Mouse (Mus musculus): ENCODE data around the gene Spata31d1d.
"Not testable (repeated sequence)": the region's sequence is repeated elsewhere in the genome, so short reads cannot be mapped to it uniquely, and the experiment has no call there.

The Spata31d1d gene

GRCm38 (mm10) chr13:59731652-59732051 is at the start of gene Spata31d1d:
Gene Spata31d1d (minus strand): TSS chr13:59731752.
- in situ Hi-C loops (cut with MboI, MseI): no loop called here

DNA sequence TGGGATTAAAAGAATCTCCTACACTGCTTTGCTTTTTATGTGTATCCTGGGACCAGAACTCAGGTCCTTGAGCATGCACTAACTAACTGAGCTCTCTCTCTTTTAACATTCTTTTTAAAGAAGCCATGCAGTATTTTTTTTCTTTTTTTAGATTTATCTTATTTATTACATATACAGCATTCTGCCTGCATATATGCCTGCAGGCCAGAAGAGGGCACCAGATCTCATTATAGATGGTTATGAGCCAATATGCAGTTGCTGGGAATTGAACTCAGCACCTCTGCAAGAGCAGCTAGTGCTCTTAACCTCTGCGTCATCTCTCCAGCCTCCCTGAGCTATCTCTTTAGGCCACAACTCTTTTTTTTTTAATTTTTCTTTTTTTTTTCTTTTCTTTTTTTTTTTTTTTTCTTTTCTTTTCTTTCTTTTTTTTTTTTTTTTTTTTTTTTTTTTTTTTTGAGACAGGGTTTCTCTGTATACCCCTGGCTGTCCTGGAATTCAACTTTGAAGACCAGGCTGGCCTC is 48.3 kb upstream of the Spata31d1d start:
- in situ Hi-C loops (cut with MboI, MseI): not testable (repeated sequence)

GRCm38 (mm10) chr13:59779213-59779612 is 47.7 kb upstream of the Spata31d1d start:
- in situ Hi-C loops (cut with MboI, MseI): no loop called here

- in situ Hi-C loops (cut with MboI, MseI): no loop called here
These were observed 43.6 kb upstream of the Spata31d1d start for GRCm38 (mm10) chr13:59775168-59775567.

DNA sequence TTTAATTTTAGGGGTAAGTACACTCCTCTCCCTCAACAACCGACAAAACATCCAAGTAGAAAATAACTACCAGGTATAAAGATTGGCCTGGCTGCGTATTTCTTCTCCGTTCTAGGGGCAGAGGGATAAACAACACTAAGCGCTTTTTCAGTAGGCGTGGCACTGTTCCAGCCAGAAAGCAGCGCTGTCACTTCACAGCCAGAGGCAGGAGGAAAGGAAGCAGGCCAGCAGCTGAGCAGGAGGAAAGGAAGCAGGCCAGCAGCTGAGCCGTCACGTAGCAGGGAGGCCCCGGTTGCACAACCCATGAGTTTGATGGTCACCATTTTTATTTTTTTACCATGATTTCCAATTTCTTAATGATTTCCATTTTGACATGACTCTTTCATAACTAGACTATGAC is 39.7 kb upstream of the Spata31d1d start:
- in situ Hi-C loops (cut with MboI, MseI): loop anchor here (5.0 kb wide), 1 partner anchor 41 kb away; no protein-coding TSS in a partner anchor

DNA sequence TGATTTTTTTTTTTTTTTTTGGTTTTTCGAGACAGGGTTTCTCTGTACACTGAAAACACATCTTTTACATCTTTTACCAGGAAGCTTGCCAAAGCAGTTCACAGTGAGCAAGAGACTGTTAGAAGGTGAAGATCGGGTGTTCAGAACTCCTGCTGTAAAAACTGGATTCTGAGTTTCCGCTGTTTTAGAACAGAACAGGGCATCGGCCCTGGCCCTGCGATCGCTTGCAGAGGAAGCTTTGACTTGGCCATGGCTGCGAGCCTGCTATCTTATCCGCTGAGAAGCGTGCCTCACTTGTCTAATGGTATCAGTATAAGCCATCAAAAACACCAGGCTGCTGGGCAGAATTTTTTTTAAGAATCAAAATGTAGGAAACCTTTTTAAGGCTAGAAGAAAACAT is 39.3 kb upstream of the Spata31d1d start:
- in situ Hi-C loops (cut with MboI, MseI): loop anchor here (5.0 kb wide), 1 partner anchor 41 kb away; no protein-coding TSS in a partner anchor

- in situ Hi-C loops (cut with MboI, MseI): loop anchor here (5.0 kb wide), 1 partner anchor 42 kb away; no protein-coding TSS in a partner anchor
These were observed 38.6 kb upstream of the Spata31d1d start for GRCm38 (mm10) chr13:59770164-59770562.

DNA sequence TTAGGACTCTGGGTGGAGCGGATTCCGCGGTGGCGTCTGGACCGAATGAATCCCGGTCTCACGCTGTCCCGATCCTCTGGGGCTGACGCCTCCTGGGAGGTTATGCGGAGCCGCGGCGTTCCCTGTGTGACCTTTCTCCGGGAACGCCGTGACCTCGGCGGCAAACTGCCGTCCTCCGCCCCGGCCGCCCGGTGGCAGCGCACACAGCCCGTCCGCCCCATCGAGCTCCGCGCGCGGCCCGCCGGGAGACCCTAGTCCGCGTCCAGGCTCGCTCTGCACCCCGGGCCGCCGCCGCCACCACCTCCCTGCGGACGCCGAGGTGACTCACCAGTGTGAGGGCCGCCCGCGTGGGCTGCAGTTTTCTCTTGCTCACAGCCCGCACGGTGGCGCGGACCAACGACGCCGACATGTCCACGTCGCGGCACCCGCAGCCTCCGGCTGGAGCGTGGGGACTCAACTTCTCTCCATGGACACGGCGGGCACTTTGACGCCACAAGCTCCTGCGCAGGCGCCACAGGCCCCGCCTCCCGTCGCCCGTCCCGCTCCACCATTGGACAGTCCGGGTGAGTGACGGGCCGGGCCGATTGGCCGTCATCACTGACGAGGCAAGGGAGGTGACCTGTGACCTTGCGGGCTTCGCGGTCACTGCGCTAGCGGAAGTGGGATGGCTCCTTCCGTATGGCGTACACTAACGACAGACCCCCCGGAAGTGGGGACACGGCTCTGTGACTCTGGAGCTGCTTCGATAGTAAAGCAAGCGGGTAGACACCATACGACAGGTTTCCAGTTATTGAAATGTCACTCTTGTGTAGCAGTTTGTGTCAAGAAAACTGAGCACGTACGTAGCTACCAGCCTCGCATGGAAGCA is 38.0 kb upstream of the Spata31d1d start, which contains the start of gene Isca1:
Isca1 (minus strand) TSS at position 515 of the 868 bp plus-strand sequence.
- in situ Hi-C loops (cut with MboI, MseI): loop anchor here (5.0 to 10.0 kb wide), 2 partner anchors 43 to 1645 kb away; partner anchors contain the start of gene Hnrnpa0

DNA sequence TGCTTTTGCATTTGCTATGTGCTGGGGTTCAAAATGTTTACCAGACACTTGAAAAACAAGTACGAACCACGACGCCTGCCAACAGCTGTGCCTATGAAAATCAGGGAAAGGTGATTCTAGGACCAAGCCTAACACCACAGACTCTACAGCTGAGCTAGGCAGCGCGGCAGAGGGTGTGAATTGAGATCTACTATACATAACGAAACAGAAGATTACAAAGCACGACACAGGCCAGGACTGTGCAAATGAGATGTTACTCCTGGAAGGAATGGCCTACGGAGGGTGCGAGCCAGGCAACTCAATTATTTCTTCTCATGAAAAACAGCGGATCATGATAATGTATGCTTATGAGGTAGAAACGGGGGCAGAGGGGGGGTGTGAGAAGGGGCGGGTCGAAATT is 37.0 kb upstream of the Spata31d1d start:
- in situ Hi-C loops (cut with MboI, MseI): loop anchor here (10.0 kb wide), 1 partner anchor 1644 kb away; the partner anchor contains the start of gene Hnrnpa0

- in situ Hi-C loops (cut with MboI, MseI): loop anchor here (10.0 kb wide), 1 partner anchor 1642 kb away; the partner anchor contains the start of gene Hnrnpa0
These were observed 35.4 kb upstream of the Spata31d1d start for GRCm38 (mm10) chr13:59766786-59767515.

DNA sequence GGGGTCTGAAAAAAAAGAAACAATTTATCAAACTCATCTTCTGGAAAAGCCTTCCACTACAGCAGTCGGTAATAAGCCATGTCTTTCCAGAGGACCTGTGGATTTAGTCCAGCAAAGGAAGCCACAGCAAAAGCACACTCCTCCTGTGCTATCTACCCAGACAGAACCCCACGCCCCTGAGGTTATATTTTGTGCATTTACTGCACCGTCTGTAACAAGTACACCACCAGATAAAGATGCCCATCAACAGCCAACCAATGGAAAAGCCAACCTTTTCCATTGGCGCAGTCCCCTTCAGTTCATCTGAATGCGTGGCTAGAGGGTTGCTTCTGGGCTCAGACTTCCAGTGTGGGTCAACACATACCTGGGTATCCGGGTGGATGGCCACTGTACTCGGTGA is 31.2 kb upstream of the Spata31d1d start:
- in situ Hi-C loops (cut with MboI, MseI): loop anchor here (10.0 kb wide), 1 partner anchor 1638 kb away; the partner anchor contains the start of gene Hnrnpa0

GRCm38 (mm10) chr13:59756906-59757305 is 25.4 kb upstream of the Spata31d1d start:
- in situ Hi-C loops (cut with MboI, MseI): no loop called here

DNA sequence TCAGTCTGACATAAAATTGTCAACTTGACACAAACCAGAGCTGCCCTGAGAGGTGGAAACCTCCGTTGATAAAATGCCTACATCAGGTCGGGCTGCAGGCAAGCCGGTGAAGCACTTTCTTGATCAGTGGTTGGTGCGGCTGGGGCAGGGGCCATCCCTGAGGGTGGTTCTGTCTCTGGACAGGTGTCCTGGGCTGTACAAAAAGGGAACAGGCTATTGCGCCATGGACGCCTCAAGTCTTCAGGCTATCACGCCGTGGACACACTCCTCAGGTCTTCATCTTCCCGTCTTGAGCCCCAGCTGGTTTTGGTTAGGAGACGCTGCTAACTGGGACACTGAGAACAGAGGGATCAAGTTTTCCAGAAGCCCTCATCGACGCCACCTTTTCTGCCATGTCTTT is 18.8 kb upstream of the Spata31d1d start:
- in situ Hi-C loops (cut with MboI, MseI): no loop called here

DNA sequence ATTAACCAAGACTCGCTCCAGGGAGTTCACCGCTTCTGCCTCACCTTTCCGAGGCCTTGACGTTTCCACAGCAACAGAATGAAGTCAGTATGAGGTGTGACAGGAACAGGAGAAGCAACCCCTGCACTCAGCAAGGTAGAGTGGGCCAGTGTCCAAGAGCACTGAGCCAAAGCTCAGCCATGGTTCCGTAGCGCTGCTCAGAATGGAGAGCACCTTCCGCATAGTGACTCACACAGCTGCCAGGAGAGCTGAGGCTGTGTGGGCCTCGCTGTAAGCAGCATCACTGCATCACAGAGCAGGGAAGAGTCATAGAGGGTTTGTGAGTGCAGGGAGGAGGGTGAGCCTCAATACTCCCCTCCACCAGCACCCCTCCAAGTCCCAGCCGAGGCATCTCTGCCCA is 15.2 kb upstream of the Spata31d1d start, which contains the start of gene 1700014D04Rik:
1700014D04Rik (minus strand) TSS at position 42 of the 400 bp plus-strand sequence.
- in situ Hi-C loops (cut with MboI, MseI): no loop called here

- in situ Hi-C loops (cut with MboI, MseI): no loop called here
These were observed 14.6 kb upstream of the Spata31d1d start for GRCm38 (mm10) chr13:59746164-59746563.

DNA sequence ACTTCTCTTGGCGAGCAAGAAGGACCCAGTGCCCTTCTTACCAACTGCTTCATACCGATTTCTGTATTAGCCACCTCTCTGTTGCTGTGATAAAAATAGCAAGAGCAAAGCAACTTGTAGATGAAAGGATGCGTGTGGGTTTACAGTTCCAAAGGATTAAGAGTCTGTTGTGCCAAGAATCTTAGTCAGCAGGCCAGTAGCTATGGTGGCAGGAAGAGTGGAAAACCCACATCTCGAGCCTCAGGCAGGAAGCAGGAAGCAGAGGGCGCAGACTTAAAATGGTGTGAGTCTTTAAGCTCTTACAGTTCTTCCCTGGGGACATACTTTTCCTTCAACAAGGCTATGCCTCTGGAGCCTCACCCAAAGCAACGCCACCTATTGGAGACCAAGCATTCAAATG is 13.9 kb upstream of the Spata31d1d start:
- in situ Hi-C loops (cut with MboI, MseI): no loop called here

DNA sequence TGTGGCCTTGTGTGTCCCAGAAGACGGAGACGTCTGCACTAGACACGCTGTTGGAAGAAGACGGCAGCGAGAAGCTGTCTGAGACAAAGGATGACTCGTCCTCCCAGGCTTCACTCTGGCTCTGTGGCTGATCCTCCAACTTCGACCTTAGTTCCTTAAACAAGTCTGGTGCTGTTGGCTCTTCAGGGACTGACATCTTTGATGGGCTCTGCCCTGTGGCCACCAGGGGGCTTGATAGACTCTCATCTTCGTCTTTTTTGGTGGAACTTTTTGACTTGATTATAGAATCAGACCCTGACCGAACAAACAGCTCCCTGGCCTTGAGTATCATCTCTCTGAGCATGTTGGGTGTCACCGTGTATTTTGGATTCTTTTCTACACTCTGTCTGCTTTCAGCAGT is 10.1 kb upstream of the Spata31d1d start:
- in situ Hi-C loops (cut with MboI, MseI): no loop called here

GRCm38 (mm10) chr13:59741096-59741495 is 9.5 kb upstream of the Spata31d1d start:
- in situ Hi-C loops (cut with MboI, MseI): no loop called here

GRCm38 (mm10) chr13:59739397-59739796 is 7.8 kb upstream of the Spata31d1d start:
- in situ Hi-C loops (cut with MboI, MseI): no loop called here

- in situ Hi-C loops (cut with MboI, MseI): no loop called here
These were observed 6.9 kb upstream of the Spata31d1d start for GRCm38 (mm10) chr13:59738455-59738854.

- in situ Hi-C loops (cut with MboI, MseI): no loop called here
These were observed 3.6 kb upstream of the Spata31d1d start for GRCm38 (mm10) chr13:59735190-59735589.

GRCm38 (mm10) chr13:59734347-59734746 is 2.8 kb upstream of the Spata31d1d start:
- in situ Hi-C loops (cut with MboI, MseI): not testable (repeated sequence)
